Mouse (Mus musculus) stomach, embryonic 14.5 days (tissue): ENCODE data around the gene Csf3. TPM values are rescaled to one million over a fixed set of nuclear protein-coding genes. Genes with fewer than 3 reads are reported as not detected.
"Not testable (repeated sequence)": the region's sequence is repeated elsewhere in the genome, so short reads cannot be mapped to it uniquely, and the experiment has no call there.

Experiments
- ATAC-seq: fragments of 200-750 bp; cut with Nextera tagmentation; 2 replicates; pipeline ENCODE4 v1.8.0; 2017; ENCODE audit warnings: low read depth, moderate TSS enrichment; ENCODE audit not compliant: insufficient number of reproducible peaks, insufficient read depth, low FRiP score
- H3K27ac ChIP-seq: fragments of 300-500 bp; sonication (generic); 2 replicates; pipeline ENCODE4 v1.5.1; 2014; ENCODE audit warnings: mild to moderate bottlenecking, low read length, moderate library complexity, mixed read lengths
- H3K27me3 ChIP-seq: fragments of 300-500 bp; sonication (generic); 2 replicates; pipeline ENCODE4 v1.6.1; 2014; ENCODE audit warnings: low read length, control low read depth, mixed read lengths; ENCODE audit not compliant: control insufficient read depth, insufficient read depth
- H3K36me3 ChIP-seq: fragments of 300-500 bp; sonication (generic); 2 replicates; pipeline ENCODE4 v1.6.1; 2014; ENCODE audit warnings: mild to moderate bottlenecking, control low read depth, low read length, moderate library complexity, mixed read lengths; ENCODE audit not compliant: control insufficient read depth, insufficient read depth
- H3K4me1 ChIP-seq: fragments of 300-500 bp; sonication (generic); 2 replicates; pipeline ENCODE4 v1.6.1; 2014; ENCODE audit warnings: low read length, control low read depth, mixed read lengths; ENCODE audit not compliant: control insufficient read depth, insufficient read depth
- H3K4me2 ChIP-seq: fragments of 300-500 bp; sonication (generic); replicated peaks from 2 replicates; pipeline ENCODE4 v1.6.1; 2014; ENCODE audit warnings: low read depth, low read length, control low read depth
- H3K4me3 ChIP-seq: fragments of 300-500 bp; sonication (generic); 2 replicates; pipeline ENCODE4 v1.5.1; 2014; ENCODE audit warnings: low read depth, low read length, control low read depth
- H3K9ac ChIP-seq: fragments of 300-500 bp; sonication (generic); replicated peaks from 2 replicates; pipeline ENCODE4 v1.6.1; 2014; ENCODE audit warnings: low read depth, mild to moderate bottlenecking, control low read depth, low read length, moderate library complexity, mixed read lengths
- H3K9me3 ChIP-seq: fragments of 300-500 bp; sonication (generic); 2 replicates; pipeline ENCODE4 v1.6.1; 2016; ENCODE audit warnings: low read depth, low read length, control low read depth; ENCODE audit not compliant: control insufficient read depth
- WGBS: fragments of 180-500 bp; shearing (Covaris S2); extraction: QIAGEN DNeasy Blood & Tissue Kit; methylation state at CpG from one replicate; pipeline ENCODE4 v1.1.7; 2014; 5-methylcytosine and 5-hydroxymethylcytosine counted together
- polyA plus RNA-seq: library from polyadenylated mRNA; unstranded; fragments of >200 nt; fragmentation: Nextera tagmentation; extraction: Ambion mirVana; gene quantifications from 2 replicates; pipeline ENCODE4 v1.2.1, GENCODE M21; 2014

Gene Csf3
- polyA plus RNA-seq, 1 experiment from 2014 or later, result not detected

- H3K27ac ChIP-seq, result no peak overlapping the region
- no peaks in the 10 kb centered on the region for H3K36me3 ChIP-seq
- 30% methylated on average over 7 of the region's 7 CpGs for WGBS
- no peak for ATAC-seq
- no peaks in the 10 kb centered on the region for H3K4me1 ChIP-seq
- no peaks in the 10 kb centered on the region for H3K9me3 ChIP-seq
- no peak overlapping the region for H3K4me2 ChIP-seq
- no peak overlapping the region for H3K9ac ChIP-seq
- H3K4me3 ChIP-seq, result no peak overlapping the region
- no peaks in the 10 kb centered on the region for H3K27me3 ChIP-seq
Measured at GRCm38 (mm10) chr11:98675829-98676363, 25.2 kb upstream of the Csf3 start.

GRCm38 (mm10) chr11:98680023-98680422 lies 21.0 kb upstream of the Csf3 start:
- no peak for ATAC-seq
- H3K9me3 ChIP-seq, result no peaks in the 10 kb centered on the region
- H3K4me2 ChIP-seq, result no peak overlapping the region
- no peaks in the 10 kb centered on the region for H3K27me3 ChIP-seq
- no peak overlapping the region for H3K9ac ChIP-seq
- 0 out of 2 replicates have a peak, but pooled peaks cover 2% of the 10 kb centered on the region for H3K36me3 ChIP-seq
- H3K27ac ChIP-seq, result no peak overlapping the region
- H3K4me1 ChIP-seq, result no peaks in the 10 kb centered on the region
- WGBS, result 100% methylated on average over 1 of the region's 1 CpGs
- H3K4me3 ChIP-seq, result no peak overlapping the region

- ATAC-seq, H3K36me3 ChIP-seq: not testable (repeated sequence)
- WGBS, result 95% methylated on average over 3 of the region's 4 CpGs
Measured at GRCm38 (mm10) chr11:98680595-98680994, 20.5 kb upstream of the Csf3 start.

GRCm38 (mm10) chr11:98681186-98681585 lies 19.9 kb upstream of the Csf3 start:
- Histone ChIP-seq H3K36me3 (peaks cover 11% of the 10 kb centered on the region), H3K27me3 (no peaks in the 10 kb centered on the region), H3K9ac (no peak overlapping the region), H3K4me1 (no peaks in the 10 kb centered on the region), H3K4me3 (no peak overlapping the region), H3K4me2 (no peak overlapping the region), H3K27ac (no peak overlapping the region), H3K9me3 (no peaks in the 10 kb centered on the region)
- ATAC-seq, result no peak
- 82% methylated on average over 4 of the region's 4 CpGs for WGBS

More at GRCm38 (mm10) chr11:98680595-98680994, 20.5 kb upstream of the Csf3 start:
- not testable (repeated sequence) for H3K27ac ChIP-seq, H3K9ac ChIP-seq, H3K4me1 ChIP-seq, H3K4me2 ChIP-seq, H3K27me3 ChIP-seq, H3K9me3 ChIP-seq, H3K4me3 ChIP-seq

GRCm38 (mm10) chr11:98681786-98682745 lies 19.0 kb upstream of the Csf3 start, which contains the start of gene Psmd3:
Psmd3 (plus strand) TSS chr11:98682554.
- WGBS, result 4% methylated on average over 45 of the region's 45 CpGs

GRCm38 (mm10) chr11:98682811-98683210 lies 18.3 kb upstream of the Csf3 start:
- peak overlapping the region; percentile 99 for H3K4me3 ChIP-seq
- H3K9me3 ChIP-seq, result no peaks in the 10 kb centered on the region
- H3K36me3 ChIP-seq, result peaks cover 27% of the 10 kb centered on the region
- H3K27me3 ChIP-seq, result no peaks in the 10 kb centered on the region
- WGBS, result 0% methylated on average over 23 of the region's 23 CpGs
- peak; percentile 1; the same call in 1 of the 2 replicates for ATAC-seq
- no peaks in the 10 kb centered on the region for H3K4me1 ChIP-seq
- H3K9ac ChIP-seq, result peak overlapping the region; percentile 98
- peak overlapping the region; percentile 61; the same call in 1 of the 2 replicates for H3K27ac ChIP-seq
- peak overlapping the region; percentile 76 for H3K4me2 ChIP-seq

More at GRCm38 (mm10) chr11:98681786-98682745, 19.0 kb upstream of the Csf3 start, which contains the start of gene Psmd3:
- Histone ChIP-seq H3K9ac (peak within 1 kb of the TSS; percentile 98), H3K27me3 (no peaks in the 10 kb centered on the region), H3K4me2 (peak within 1 kb of the TSS; percentile 76), H3K36me3 (peaks cover 20% of the 10 kb centered on the region), H3K27ac (peak within 1 kb of the TSS; percentile 61), H3K9me3 (no peaks in the 10 kb centered on the region), H3K4me3 (peak within 1 kb of the TSS; percentile 99), H3K4me1 (no peaks in the 10 kb centered on the region)
- ATAC-seq, result peak; percentile 95

GRCm38 (mm10) chr11:98685642-98686041 lies 15.4 kb upstream of the Csf3 start:
- Histone ChIP-seq H3K27me3 (no peaks in the 10 kb centered on the region), H3K36me3 (peaks cover 49% of the 10 kb centered on the region), H3K4me2 (no peak overlapping the region), H3K4me3 (no peak overlapping the region), H3K9ac (no peak overlapping the region), H3K4me1 (no peaks in the 10 kb centered on the region), H3K27ac (no peak overlapping the region), H3K9me3 (no peaks in the 10 kb centered on the region)
- WGBS, result 92% methylated on average over 9 of the region's 9 CpGs
- no peak for ATAC-seq

- Histone ChIP-seq H3K9ac (no peak overlapping the region), H3K4me2 (no peak overlapping the region), H3K36me3 (peaks cover 62% of the 10 kb centered on the region), H3K9me3 (no peaks in the 10 kb centered on the region), H3K4me1 (no peaks in the 10 kb centered on the region), H3K27ac (no peak overlapping the region), H3K4me3 (no peak overlapping the region), H3K27me3 (no peaks in the 10 kb centered on the region)
- 74% methylated on average over 4 of the region's 4 CpGs for WGBS
- no peak for ATAC-seq
Measured at GRCm38 (mm10) chr11:98686976-98687375, 14.1 kb upstream of the Csf3 start.
